Mouse (Mus musculus): ENCODE results near the gene Gmpr.

DNA sequence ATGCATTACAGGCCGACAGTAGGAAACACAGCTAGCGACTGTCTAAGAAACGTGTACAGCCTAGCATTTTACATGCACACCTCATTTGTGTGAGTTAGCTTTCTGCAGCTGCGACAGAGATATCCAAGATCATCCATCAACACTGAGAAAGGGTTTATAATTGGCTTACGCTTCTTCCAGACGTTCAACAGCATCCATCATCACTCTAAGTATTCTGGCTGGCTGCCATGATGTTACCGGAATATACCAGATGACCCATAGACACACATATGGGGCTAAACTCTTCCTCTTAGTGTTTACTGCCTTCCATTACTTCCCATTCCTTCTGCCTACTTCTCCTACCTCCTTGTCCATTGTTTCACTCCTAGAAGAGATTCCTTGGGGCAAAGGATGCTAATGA, 88.2 kb downstream of the Gmpr start:
- TF ChIP-seq EP300 (IDR thresholded peaks at IDR 0.05; ENCODE audit: insufficient read depth, low read depth, low read length) = no peak
- no peak for TF ChIP-seq CTCF (IDR thresholded peaks at IDR 0.05)
- no peak for TF ChIP-seq POLR2A (IDR thresholded peaks at IDR 0.05; ENCODE audit: insufficient read depth, low read depth, low read length)

Data from heart, adult 2 months (tissue).